Mouse (Mus musculus) olfactory bulb, adult 2 months (tissue): ENCODE data around the gene Itga1.

Experiments used
- CTCF ChIP-seq: fragments of 200-500 bp; IDR thresholded peaks from 2 replicates; pipeline ENCODE4 v1.5.1; 2012; ENCODE audit warnings: low read depth, mild to moderate bottlenecking, low read length, moderate library complexity; ENCODE audit not compliant: insufficient read depth
- POLR2A ChIP-seq: fragments of 200-500 bp; IDR thresholded peaks from 2 replicates; pipeline ENCODE4 v1.6.1; 2012; ENCODE audit warnings: mild to moderate bottlenecking, low read depth, low read length, moderate library complexity; ENCODE audit not compliant: insufficient read depth

DNA sequence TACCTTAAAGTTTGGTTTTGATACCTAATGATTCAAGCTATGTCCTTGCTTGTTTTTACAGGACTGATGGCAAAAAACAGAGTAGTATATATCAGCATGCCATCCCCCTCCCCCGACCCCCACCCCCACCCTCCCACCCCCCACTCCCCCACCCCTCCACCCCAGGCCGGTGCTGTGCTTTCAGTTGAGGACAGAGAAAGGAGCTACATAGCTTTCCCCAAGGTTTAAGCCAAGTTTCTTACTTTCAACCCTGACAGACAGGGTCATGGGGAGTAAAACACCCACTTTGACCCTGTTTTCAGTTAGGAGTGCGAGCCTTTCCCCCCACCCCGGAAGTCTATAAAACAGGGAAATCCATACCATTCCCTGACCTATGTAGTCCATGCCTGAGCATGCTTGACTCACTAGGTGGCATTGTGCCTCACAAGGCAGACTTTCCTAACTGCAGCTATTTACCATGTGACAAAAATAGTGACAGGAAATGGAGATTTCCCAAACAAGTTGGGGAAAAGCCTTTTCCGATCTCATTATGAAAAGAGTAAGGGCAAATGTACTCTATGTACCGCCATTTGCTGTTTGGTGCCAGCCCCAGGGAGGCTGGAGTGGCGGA, 98.2 kb downstream of the Itga1 start:
- TF ChIP-seq CTCF: no peak
- no peak for TF ChIP-seq POLR2A
